Mouse (Mus musculus) thymus, postnatal 0 days (tissue): ENCODE measurements around the gene Pea15a. TPM values are rescaled to one million over a fixed set of nuclear protein-coding genes. Genes with fewer than 3 reads are reported as not detected.

Experiments
- DNase-seq: peaks from one replicate; pipeline ENCODE4 v3.0.0-alpha.2; 2015; ENCODE audit warnings: low spot score
- polyA plus RNA-seq: library from polyadenylated mRNA; unstranded; fragments of >200 nt; fragmentation: Nextera tagmentation; extraction: Ambion mirVana; gene quantifications from 2 replicates; pipeline ENCODE4 v1.2.1, GENCODE M21; 2015

Gene Pea15a
- polyA plus RNA-seq, 1 experiment from 2014 or later: 31.1 TPM

DNA sequence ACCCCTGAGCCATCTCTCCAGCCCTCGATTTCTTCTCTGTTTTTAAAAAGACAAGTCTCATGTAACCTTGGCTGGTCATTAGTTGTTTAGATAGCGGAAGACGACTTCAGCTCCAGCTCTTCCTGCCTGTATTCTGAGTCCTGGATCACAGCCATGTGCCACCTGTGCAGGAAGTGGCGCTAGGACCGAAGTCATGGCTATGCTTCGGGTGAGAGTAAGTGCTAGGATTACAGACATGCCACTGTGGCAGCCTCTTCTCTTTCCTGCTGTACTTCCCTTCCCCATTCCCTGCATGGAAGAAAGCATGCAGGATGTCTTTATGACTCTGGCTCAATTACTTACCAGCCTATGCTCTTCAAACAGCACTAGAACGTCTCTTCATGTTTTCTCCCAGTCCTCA is 27.5 kb downstream of the Pea15a start:
- no peak for DNase-seq

DNA sequence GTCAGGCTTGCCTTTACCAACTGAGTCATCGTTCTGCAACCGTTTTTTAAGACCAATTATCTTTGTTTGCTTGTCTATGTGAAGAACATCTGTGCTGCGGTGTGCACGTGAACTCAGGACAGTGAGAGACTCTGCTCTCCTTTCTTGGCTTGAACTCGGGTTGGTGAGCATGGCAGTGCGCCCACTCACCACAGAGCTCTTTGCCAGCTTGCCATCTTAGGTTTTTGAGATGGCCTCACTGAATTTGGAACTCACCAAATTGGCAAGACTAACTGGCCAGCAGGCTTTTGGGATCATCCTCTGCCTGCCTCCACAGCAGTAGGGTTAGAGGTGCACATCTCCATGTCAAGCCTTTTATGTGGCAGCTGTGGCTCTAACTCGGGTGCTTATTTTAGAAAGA is 28.8 kb downstream of the Pea15a start:
- no peak for DNase-seq

DNA sequence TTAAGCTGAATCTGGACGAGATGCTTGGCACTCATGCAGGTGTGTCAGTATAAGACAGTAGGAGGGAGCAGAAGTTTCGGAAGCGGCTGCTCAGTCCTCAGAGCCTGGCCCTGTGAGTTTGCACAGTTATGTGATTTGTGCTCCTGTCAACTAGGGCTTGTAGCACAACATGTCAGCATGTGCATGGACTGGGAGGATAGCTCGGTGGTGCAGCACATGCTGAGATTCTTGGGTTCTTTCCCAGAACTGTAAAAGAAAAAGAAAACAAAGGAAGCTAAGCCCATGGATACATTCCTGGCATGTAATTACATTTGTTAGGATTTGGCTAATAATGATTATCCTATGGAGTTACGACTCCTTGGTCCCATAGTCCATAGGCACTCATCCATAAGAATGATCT is 33.4 kb downstream of the Pea15a start:
- DNase-seq: no peak

DNA sequence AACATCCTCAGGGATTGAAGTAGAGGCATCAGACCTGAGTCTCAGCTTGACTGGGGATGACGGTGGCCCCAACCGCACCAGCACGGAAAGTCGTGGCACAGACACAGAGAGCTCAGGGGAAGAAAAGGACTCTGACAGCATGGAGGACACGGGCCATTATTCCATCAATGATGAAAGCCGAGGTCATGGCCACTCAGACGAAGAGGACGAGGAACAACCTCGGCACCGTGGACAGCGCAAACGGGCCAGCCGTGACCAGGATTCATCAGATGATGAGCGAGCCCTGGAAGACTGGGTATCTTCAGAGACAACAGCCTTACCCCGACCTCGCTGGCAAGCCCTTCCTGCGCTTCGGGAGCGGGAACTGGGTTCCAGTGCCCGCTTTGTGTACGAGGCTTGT is 34.2 kb downstream of the Pea15a start:
- DNase-seq: no peak

DNA sequence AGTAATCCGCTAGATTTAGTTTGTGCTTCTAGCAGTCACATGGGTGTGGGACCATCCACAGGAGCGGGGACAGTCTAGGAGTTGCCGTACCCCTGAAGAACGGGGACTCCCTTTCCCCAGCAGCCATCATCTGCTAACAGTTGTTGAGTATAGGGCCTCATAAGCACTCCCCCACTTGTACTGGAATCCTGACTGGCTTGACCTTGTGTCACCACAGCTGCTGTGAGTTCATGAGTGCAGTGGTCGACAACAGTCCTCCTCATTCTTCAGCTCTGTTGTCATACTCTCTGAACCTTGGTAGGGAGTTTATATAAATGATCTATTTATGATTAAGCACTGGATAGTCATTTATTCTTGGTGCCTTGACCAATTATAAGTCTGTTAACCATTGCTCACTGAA is 36.8 kb downstream of the Pea15a start:
- no peak for DNase-seq

DNA sequence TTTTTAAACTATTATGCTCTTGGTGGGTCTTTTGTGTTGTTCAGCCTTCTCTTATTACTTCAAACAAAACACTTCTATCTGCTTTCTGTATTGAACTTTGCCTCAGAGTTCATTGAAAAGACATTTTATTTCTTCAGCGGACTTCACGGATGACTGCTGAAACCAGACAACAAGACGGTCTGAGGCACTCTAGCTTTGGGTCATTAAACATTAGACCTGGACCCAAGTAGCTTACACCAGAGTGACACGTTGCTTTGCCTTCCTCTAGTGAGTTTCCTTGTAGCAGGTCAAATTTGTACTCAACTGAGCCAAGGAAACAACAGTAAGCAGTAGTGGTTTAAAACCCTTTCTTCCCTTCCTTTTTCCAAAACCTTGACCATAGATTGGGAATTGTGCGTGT is 38.7 kb downstream of the Pea15a start:
- DNase-seq: no peak

DNA sequence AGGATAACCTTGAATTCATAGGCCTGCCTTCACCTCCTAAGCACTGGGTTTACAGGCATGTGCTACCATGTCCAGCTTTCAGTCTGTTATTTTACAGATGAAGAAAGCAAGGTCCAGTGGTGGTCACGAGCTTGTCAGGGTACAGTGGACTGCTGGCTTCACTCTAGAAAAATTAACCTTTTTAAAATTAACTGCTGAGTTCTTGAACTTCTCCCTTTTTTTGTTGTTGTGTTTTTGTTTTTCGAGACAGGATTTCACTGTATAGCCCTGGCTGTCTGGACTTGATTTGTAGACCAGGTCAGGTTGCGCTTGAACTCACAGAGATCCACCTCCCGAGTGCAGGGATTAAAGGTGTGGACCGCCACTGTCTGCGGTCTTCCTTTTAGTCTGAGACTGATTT is 43.6 kb downstream of the Pea15a start:
- no peak for DNase-seq

DNA sequence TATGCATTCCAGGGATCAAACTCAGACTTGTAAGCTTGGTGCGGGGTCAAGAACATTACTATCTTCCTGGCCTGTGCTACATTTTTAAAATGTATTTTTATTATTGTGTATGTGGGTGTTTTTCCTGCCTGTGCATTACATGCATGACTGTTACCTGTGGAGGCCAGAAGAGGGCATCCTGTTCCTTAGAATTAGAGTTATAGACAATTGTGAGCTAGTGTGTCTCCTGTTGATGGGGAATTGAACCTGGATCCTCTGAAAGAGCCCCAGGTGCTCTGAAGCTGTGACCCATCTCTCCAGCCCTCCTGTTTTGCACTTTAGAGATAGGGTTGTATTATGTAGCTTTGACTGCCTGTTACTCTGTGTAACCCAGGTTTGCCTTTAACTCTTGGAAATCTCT is 44.6 kb downstream of the Pea15a start:
- DNase-seq: peak; percentile 15

DNA sequence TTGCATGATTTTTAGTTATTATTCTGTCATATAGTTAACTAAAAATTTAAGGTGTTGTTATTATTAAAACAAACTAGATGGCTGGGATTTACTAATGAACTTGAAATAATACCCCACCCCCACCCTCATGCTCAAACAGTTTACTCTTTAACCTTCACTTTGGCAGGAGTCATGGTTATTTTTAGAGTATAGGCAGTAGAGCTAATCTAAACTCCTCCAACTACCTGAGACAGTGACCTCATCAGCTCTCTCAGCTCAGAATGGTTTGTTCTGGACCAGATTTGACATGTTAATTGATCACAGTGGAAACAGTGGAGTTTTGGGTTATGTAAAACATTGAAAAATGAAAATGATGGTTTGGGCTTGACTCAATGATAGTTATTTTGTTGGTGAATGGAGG is 46.1 kb downstream of the Pea15a start:
- no peak for DNase-seq

DNA sequence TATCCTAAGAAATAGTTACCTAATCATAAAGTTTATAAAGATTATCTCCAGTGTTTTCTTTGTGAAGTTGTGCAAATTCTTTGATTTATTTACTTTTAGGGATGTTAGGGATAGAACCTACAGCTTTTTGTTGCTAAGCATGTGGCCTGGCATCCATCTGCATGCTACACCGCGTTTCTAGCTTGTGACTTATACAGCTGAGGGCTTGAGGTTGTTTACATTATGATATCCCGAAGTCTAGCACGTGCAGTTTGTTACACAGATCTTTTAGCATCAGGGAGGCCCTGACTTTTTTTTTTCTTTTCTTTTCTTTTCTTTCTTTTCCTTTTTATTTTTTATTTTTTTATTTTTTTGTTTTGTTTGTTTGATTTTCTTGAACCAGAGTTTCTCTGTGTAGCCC is 46.6 kb downstream of the Pea15a start:
- DNase-seq: no peak

DNA sequence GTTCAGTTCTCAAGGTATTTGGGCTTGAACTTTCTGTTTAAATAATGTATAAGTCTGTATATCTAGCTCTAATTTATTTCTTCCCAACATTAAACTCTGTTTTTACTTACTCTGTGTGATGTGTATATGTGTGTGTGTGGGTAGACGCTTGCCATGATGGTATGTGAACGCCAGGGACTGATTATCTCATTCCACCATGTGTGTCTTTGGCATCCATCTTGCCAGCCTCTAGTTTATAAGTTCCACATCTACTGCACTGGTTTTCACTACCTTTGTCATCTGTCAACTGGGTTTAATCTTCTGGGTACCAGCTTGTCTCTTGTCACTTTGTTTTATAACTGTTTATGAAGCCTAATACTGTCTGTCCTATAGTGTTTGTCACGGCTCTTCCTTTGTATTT is 51.1 kb downstream of the Pea15a start:
- no peak for DNase-seq

DNA sequence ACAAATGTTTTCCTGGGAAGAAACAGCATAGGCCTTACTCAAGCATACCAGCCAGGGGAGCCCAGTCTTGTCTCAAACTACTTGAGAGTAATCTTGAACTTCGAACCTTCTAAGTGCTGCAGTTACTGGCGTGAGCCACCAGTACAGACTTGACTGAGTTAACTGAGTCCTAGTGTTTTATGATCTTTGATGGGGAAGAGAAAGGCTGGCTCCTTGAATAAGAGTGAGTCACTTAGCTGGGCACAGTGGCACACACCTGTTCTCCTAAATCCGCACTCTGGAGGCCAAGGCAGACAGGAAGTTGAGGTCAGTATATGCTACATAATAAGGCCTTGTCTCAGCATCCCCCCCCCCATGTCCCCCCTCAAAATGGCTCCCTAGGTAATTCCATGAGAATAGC is 52.1 kb downstream of the Pea15a start:
- no peak for DNase-seq

DNA sequence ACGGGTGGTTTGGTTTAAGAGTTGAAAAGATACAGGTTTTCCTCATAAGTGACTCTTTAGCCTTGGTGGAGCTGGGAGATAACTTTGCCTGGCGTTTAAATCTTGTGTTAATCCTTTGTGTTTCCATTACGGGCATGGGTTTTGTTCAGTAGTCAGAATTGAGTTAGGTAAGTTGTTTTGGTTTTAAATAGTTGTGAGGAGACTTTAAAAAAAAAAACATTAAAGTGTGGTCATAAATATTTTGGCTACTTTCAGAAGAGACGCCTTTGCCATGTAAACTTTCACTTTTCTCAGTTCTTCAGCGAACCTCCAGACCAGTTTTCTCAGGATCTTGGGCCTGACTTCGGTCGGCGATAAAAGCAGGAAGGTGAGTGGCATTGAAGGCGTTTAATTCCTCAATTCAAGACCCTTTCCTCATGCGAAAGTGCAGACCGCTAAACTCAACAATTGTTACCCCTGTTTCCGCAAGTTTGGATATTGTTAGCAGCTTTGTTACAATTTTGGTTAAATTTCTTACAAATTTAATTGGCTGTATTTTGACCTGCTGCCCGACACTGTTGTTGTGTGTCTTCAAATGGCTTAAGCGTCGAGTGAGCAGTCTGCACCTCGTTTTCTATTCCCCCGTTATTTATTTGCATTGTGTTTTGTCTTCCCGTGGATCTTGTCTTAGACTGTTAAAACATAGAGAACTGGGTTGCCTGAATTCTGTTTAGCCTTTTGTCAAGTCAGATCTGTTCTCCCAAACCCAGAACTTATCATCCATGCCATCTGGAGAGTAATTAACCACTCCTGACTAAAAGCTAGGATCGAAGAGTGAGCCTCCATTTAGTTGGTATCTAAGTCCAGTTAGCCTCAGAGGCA is 57.4 kb downstream of the Pea15a start:
- DNase-seq: peak; percentile 29

DNA sequence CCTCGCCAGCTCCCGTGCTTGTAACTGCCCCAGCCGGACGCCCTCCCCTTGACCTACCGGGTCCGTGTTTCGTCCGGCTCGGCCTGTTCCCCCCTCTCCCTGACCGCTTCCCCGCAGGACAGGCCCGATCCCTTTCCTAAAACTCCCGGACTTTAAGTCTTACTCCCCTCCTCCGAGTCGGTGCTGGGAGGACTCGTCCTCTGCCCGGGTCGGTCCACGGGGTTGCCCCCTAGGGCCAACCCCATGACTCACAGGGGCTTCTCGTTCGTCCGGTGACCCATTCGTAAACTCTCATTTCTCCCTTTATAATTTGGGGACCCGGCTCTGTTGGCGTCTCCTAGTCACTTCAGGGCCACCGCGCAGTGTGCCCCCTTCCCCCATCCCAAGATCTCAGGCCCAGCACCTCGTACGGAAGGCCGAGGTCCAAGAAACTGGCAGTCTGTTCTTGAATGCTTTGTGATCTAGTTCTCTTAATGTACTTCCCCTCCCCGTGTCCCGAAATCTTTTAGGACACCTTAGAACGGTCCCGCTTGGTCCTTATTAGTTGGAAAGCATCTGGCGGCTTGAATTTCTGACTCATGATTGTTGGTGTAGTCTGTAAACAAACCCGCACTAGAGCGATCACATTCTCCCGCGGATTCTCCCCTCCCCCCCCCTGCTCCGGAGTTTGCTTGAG is 58.2 kb downstream of the Pea15a start:
- DNase-seq: peak; percentile 64

DNA sequence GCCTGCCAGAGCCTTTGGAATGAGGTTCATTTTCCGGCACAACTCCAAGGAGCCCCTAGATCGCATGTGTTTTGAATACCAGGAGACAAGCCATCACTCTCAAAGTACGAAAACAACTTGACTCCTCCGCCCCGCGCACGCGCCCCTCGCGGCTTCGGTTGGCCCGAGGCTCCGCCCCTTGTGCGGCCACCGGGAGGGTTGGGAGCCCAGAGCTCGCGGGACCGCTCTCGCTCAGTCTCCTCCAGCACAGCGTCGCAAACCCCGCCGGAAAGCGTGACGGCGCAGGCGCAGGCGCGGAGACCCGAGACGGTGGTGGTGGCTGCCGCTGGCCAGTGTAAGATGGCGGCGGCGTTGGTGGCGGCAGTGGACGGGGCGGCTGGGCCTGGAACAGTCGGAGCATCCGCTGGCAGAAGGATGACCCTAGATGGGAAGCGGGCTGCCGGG is 58.7 kb downstream of the Pea15a start, which contains the start of gene Dcaf8:
Gene Dcaf8 (plus strand): TSS at position 250 of the 444 bp plus-strand sequence.
- peak; percentile 98 for DNase-seq

Other genes starting within 250 kb of the Pea15a start
- 15.4 and 17.4 TPM in 2 replicates for gene Vangl2, start 178.4 kb downstream of the Pea15a start, polyA plus RNA-seq
- not detected in 2 replicates for gene Nhlh1, start 149.2 kb downstream of the Pea15a start, polyA plus RNA-seq
- gene Copa, start 124.3 kb downstream of the Pea15a start, polyA plus RNA-seq: 115 and 123 TPM in 2 replicates
- 69.2 and 75.0 TPM in 2 replicates for gene Ncstn, start 124.0 kb downstream of the Pea15a start, polyA plus RNA-seq
- 73.9 and 74.0 TPM in 2 replicates for gene Pex19, start 80.0 kb downstream of the Pea15a start, polyA plus RNA-seq
- gene Dcaf8, start 58.7 kb downstream of the Pea15a start, polyA plus RNA-seq: 93.2 and 103 TPM in 2 replicates
- 1.4 and 2.0 TPM in 2 replicates for gene Casq1, start 13.1 kb upstream of the Pea15a start, polyA plus RNA-seq
- not detected in 2 replicates for gene Atp1a4, start 51.6 kb upstream of the Pea15a start, polyA plus RNA-seq
- gene Igsf8, start 54.8 kb upstream of the Pea15a start, polyA plus RNA-seq: 24.2 and 28.4 TPM in 2 replicates
- gene Atp1a2, start 91.3 kb upstream of the Pea15a start, polyA plus RNA-seq: 0.71 and 0.82 TPM in 2 replicates
- 0.09 TPM in 2 replicates for gene Kcnj9, start 122.5 kb upstream of the Pea15a start, polyA plus RNA-seq
- gene Kcnj10, start 134.4 kb upstream of the Pea15a start, polyA plus RNA-seq: 0.15 and 0.17 TPM in 2 replicates
- gene Pigm, start 169.7 kb upstream of the Pea15a start, polyA plus RNA-seq: 5.6 and 6.5 TPM in 2 replicates